ENCODE assay signal across 8 mouse cellular contexts in the genomic region with DNA sequence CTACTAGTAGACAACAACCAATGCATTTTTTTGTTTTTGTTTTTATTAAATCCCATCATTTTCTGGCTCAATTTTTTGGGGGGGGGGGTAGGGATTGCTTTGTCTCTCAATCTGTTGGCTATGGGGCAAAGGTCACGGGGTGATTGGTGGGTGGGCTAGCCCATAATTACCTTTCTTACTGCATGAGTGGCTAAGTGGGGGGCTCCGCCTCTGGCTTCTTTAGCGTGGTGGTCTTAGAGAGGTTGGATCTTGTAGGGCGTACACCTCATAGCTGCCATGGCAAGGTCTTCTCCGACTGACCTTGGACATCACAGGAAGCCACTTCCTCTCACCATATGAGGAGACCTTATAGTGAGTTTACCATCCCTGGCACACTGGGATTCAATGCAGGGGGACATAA.
A peak's percentile ranks its signal among the peaks of the same experiment; 100 is the strongest.
DNase-seq lines count a peak whose midpoint lies in the region; ATAC-seq and TF ChIP-seq lines count a peak whose summit lies in the region.

No protein-coding gene starts in this region.

- peaks cover 21% of the 10 kb centered on the region; the same call in 1 of the 2 replicates for H3K4me1 ChIP-seq in forebrain, embryonic 14.5 days (ENCODE audit: control insufficient read depth, insufficient read depth, low read length)
- peaks cover 17% of the 10 kb centered on the region for H3K4me1 ChIP-seq in intestine, embryonic 16.5 days (ENCODE audit: control insufficient read depth, insufficient read depth, low read length)
- H3K4me1 ChIP-seq in neural tube, embryonic 12.5 days, result peaks cover 20% of the 10 kb centered on the region

- H3K4me3 ChIP-seq in left cerebral cortex, adult 2 months, result peak overlapping the region; percentile 45
- 0 out of 2 replicates have a peak overlapping the region, but pooled peaks have one; percentile 17 for H3K4me3 ChIP-seq in forebrain, embryonic 14.5 days (ENCODE audit: low read depth, low read length)
- peak overlapping the region; percentile 46 for H3K4me3 ChIP-seq in intestine, embryonic 16.5 days (ENCODE audit: low read length)
- H3K4me3 ChIP-seq in neural tube, embryonic 12.5 days, result no peak overlapping the region; the same call in 1 of the 2 replicates

- no peak overlapping the region for H3K9ac ChIP-seq in forebrain, embryonic 14.5 days (ENCODE audit: low read length)
- H3K9ac ChIP-seq in intestine, embryonic 16.5 days (ENCODE audit: low read depth, low read length), result peak overlapping the region; percentile 63; the same call in 1 of the 2 replicates
- no peak overlapping the region for H3K9ac ChIP-seq in neural tube, embryonic 12.5 days

- TF ChIP-seq CTCF in left cerebral cortex, adult 2 months (IDR thresholded peaks at IDR 0.05), result no peak

- WGBS in forebrain, embryonic 14.5 days, result 86% methylated on average over 5 of the region's 5 CpGs
- 87% methylated on average over 5 of the region's 5 CpGs for WGBS in intestine, embryonic 16.5 days
- WGBS in neural tube, embryonic 12.5 days, result 72% methylated on average over 5 of the region's 5 CpGs

- no peak for ATAC-seq in forebrain, embryonic 14.5 days
- no peak for ATAC-seq in intestine, embryonic 16.5 days
- no peak for ATAC-seq in neural tube, embryonic 12.5 days (ENCODE audit: low FRiP score, low read depth)
- no peak for ATAC-seq in granulocyte monocyte progenitor cell, adult 5-6 weeks (replicated peaks; ENCODE audit: poor library complexity, severe bottlenecking)

- intact Hi-C loops in left cerebral cortex, adult 2 months (cut with DNase I), result no loop called here
- intact Hi-C loops in left cerebral cortex, postnatal 10 days (cut with DNase I), result no loop called here

- no peaks in the 10 kb centered on the region for H3K36me3 ChIP-seq in forebrain, embryonic 14.5 days (ENCODE audit: control insufficient read depth, insufficient read depth, low read length)
- H3K36me3 ChIP-seq in intestine, embryonic 16.5 days (ENCODE audit: control insufficient read depth, insufficient read depth, low read length), result no peaks in the 10 kb centered on the region
- no peaks in the 10 kb centered on the region for H3K36me3 ChIP-seq in neural tube, embryonic 12.5 days

- no peak overlapping the region for H3K27ac ChIP-seq in left cerebral cortex, adult 2 months
- no peak overlapping the region for H3K27ac ChIP-seq in forebrain, embryonic 14.5 days (ENCODE audit: low read depth, low read length)
- no peak overlapping the region for H3K27ac ChIP-seq in intestine, embryonic 16.5 days (ENCODE audit: low read length)
- H3K27ac ChIP-seq in neural tube, embryonic 12.5 days, result no peak overlapping the region

- H3K4me2 ChIP-seq in forebrain, embryonic 14.5 days (ENCODE audit: low read length), result peak overlapping the region; percentile 47
- peak overlapping the region; percentile 69 for H3K4me2 ChIP-seq in intestine, embryonic 16.5 days (ENCODE audit: low read depth, low read length)
- H3K4me2 ChIP-seq in neural tube, embryonic 12.5 days (replicated peaks), result peak overlapping the region; percentile 57

- no peaks in the 10 kb centered on the region for H3K9me3 ChIP-seq in forebrain, embryonic 14.5 days (replicated peaks; ENCODE audit: control insufficient read depth, low read length)
- H3K9me3 ChIP-seq in intestine, embryonic 16.5 days (ENCODE audit: control insufficient read depth, low read length), result no peaks in the 10 kb centered on the region
- H3K9me3 ChIP-seq in neural tube, embryonic 12.5 days, result no peaks in the 10 kb centered on the region

- DNase-seq in left cerebral cortex, adult 2 months (ENCODE audit: extremely low spot score in 1 of 2, low spot score in 2 of 2), result no peak
- DNase-seq in left cerebral cortex, postnatal 10 days (ENCODE audit: extremely low spot score in 1 of 2, low spot score in 2 of 2), result no peak
- no peak for DNase-seq in forebrain, embryonic 14.5 days (ENCODE audit: low spot score)
- DNase-seq in urinary bladder, postnatal 25 days (ENCODE audit: low spot score), result no peak
- no peak for DNase-seq in urinary bladder, postnatal 4 days (ENCODE audit: low spot score in 2 of 2)

- H3K27me3 ChIP-seq in forebrain, embryonic 14.5 days (replicated peaks; ENCODE audit: control insufficient read depth, insufficient read depth, low read length), result peaks cover 26% of the 10 kb centered on the region
- H3K27me3 ChIP-seq in intestine, embryonic 16.5 days (replicated peaks; ENCODE audit: control insufficient read depth, insufficient read depth, low read length), result no peaks in the 10 kb centered on the region; the same call in 1 of the 2 replicates
- 0 out of 2 replicates have a peak, but pooled peaks cover 5% of the 10 kb centered on the region for H3K27me3 ChIP-seq in neural tube, embryonic 12.5 days (replicated peaks)
